Mouse (Mus musculus) left cerebral cortex, adult 2 months (tissue): ENCODE measurements around the gene Chn1. TPM values are rescaled to one million over a fixed set of nuclear protein-coding genes. Genes with fewer than 3 reads are reported as not detected.

ENCODE experiments used
- DNase-seq, 2 experiments: peaks; one replicate each; pipeline ENCODE4 v3.0.0; 2021 to 2022; ENCODE audit warnings: low spot score in 2 of 2, mixed read lengths in 1 of 2; ENCODE audit errors: extremely low spot score in 1 of 2
- H3K27ac ChIP-seq: fragments of 200-600 bp; 2 replicates; pipeline ENCODE4 v1.8.1; 2022
- H3K4me3 ChIP-seq: fragments of 200-600 bp; 2 replicates; pipeline ENCODE4 v1.8.1; 2022
- CTCF ChIP-seq: fragments of 200-600 bp; IDR thresholded peaks from 2 replicates; pipeline ENCODE4 v1.8.1; 2022; ENCODE audit warnings: antibody characterized with exemption, mild to moderate bottlenecking, moderate library complexity
- intact Hi-C: fragments of 180-260 bp; cut with DNase I; formaldehyde crosslinking; loops from one replicate; pipeline ENCODE4 v1.15.1; 2025
- total RNA-seq, 2 experiments: library from RNA; stranded (reverse); gene quantifications; 2 replicates each; pipeline ENCODE4 v1.2.3; 2021

Gene Chn1
- total RNA-seq, 2 experiments from 2014 or later = 1,492 to 1,637 TPM

DNA sequence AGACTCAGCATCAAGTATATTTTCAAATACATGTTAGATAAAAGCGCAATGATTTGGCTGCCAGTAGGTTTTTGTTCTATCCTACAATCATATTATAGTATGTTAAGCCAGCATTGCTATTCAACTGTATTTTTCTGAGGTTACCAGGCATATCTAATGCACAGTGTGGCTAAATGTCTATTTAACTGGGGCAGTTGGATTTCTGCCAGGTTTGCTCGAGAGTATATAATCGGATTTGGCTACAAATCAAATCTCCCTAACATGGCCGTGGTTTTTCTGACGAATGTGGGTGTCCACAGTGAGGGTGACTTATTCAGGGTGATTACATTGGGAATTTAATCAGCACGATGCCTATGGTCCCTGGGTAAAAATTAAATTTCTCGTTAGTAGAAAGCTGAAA lies 4.7 kb upstream of the Chn1 start:
- intact Hi-C loops = loop anchor here (5.0 to 10.0 kb wide), 2 partner anchors 113 to 215 kb away; partner anchors contain the start of gene Atf2
- H3K27ac ChIP-seq = no peak overlapping the region
- no peak for DNase-seq

DNA sequence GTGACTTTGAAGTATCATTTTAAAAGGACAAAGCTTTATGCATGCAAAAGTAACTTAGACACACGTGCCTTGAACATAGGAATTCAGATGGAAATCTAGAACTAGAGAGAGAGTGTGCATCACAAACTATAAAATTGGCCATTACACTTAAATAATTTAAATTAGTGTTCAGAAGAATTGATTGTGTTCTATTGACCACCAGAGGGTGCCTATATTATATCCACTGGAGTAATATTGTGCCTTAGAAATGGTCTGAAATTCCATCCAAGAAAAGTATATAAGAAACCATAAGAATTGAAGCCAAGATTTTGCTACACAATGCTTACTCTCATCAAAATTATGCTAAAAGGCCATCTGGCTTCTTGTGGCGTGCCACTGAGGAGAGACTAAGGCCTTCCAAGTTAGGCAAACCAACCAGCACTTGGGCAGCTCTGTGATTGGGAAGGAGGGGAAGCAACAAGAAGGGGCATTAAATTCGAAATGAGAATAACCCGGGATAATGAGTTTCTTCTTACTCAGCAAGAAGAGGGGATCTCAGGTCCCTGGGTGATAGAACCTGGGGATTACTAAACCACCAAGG lies 4.0 kb upstream of the Chn1 start:
- intact Hi-C loops = loop anchor here (5.0 to 10.0 kb wide), 2 partner anchors 113 to 216 kb away; partner anchors contain the start of gene Atf2
- peak; percentile 25; the same call in 1 of the 2 replicates for TF ChIP-seq CTCF

More for the DNA sequence above, 4.7 kb upstream of the Chn1 start:
- H3K4me3 ChIP-seq = no peak overlapping the region
- no peak for TF ChIP-seq CTCF

DNA sequence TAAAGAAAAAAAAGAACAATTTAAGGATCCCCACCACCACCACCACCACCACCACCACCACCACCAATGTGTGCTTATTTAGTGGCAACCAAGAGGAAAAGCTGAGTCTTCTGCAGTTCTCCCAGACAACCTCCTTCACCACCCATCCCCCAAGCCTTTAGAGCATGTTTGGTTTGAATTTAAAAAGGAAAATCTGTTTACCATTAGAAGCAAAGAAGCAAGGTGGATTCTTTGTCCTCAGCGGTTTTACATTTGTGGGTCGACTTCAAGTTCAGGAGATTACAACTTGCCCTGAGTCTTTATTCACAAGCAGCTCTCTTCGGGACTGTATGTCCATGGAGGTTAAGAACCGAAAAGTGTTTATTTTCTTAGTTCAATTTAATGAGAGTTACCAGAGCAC lies 1.8 kb upstream of the Chn1 start:
- intact Hi-C loops = loop anchor here (5.0 to 10.0 kb wide), 2 partner anchors 115 to 218 kb away; partner anchors contain the start of gene Atf2
- no peak for TF ChIP-seq CTCF
- Histone ChIP-seq H3K4me3 (no peak overlapping the region), H3K27ac (no peak overlapping the region)
- no peak for DNase-seq

More for the DNA sequence above, 4.0 kb upstream of the Chn1 start:
- DNase-seq = no peak
- no peak overlapping the region for H3K4me3 ChIP-seq
- H3K27ac ChIP-seq = no peak overlapping the region

DNA sequence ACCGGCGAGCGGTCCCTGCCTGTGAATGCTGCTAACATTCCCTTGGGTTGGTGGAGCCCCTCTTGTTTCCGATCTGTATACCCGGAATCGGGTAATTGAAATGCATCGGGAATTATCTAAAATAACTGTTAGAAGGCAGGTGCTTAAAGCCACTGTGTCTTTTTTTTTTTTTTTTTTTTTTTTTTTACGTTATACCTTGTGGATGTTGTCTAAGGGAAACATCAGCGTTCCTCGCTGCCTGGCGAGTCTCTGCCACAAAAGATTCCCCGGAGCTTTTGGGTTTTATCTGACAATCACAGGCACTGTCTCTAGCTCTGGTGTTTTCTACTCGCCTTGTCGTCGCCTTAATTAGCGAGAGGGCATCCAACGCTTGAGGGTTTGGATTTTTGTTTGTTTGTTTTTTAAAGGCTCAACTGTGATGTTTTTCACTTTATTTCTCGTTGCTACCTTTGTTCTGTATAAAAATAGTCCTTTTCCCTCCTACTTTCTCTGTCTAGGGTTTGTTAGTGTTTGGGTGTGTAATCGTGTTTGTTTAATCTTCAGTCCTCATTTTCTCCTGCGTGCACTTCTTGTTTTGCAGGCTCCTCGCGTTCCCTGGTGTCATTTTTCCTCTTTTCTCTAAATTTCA lies 651 bp upstream of the Chn1 start:
- intact Hi-C loops = loop anchor here (5.0 to 10.0 kb wide), 2 partner anchors 117 to 219 kb away; partner anchors contain the start of gene Atf2
- no peak for DNase-seq
- no peak for TF ChIP-seq CTCF
- Histone ChIP-seq H3K4me3 (peak overlapping the region; percentile 93), H3K27ac (peak overlapping the region; percentile 87)

DNA sequence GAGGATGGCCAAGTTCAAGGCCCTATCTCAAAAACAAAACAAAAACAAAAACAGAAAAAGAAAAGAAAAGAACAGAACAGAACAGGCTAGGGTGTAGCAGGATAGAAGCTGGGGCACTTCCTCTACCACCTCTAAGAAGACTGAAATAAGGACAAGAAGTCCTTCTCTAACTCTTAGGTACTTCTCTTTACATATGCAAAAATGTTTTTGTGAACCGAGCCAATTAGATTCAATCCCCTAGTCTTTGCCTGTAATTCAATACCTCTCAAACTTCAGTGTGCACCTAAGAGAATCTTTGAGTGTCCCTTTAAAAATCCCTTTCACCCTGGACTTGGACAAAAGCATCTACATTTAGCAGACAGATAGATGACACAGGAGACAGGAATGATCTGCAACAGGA lies 2.2 kb downstream of the Chn1 start:
- TF ChIP-seq CTCF = no peak
- no peak overlapping the region for H3K4me3 ChIP-seq
- intact Hi-C loops = loop anchor here (10.0 kb wide), 1 partner anchor 222 kb away; no protein-coding TSS in a partner anchor
- no peak for DNase-seq
- no peak overlapping the region for H3K27ac ChIP-seq

DNA sequence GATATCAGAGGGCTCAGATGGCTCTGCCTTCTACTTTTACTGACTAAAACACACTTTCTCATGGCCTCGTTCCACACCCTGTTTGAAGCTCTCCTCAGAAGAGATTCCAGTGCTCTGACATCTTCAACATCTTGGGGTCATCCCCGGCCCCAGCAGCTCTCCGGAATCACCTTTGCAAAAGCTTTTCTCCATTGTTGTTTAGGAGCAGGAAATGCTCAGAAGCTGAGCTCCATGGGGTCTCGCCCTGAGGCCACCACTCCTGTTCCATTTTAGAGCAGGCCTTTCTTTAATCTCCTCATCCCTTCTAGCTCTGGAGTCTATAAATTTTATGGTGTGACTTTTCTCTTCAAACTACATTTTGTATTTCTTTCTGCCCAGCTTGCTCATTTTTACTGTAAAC lies 6.5 kb downstream of the Chn1 start:
- Histone ChIP-seq H3K4me3 (no peak overlapping the region), H3K27ac (no peak overlapping the region)
- DNase-seq = no peak
- intact Hi-C loops = no loop called here
- no peak for TF ChIP-seq CTCF

DNA sequence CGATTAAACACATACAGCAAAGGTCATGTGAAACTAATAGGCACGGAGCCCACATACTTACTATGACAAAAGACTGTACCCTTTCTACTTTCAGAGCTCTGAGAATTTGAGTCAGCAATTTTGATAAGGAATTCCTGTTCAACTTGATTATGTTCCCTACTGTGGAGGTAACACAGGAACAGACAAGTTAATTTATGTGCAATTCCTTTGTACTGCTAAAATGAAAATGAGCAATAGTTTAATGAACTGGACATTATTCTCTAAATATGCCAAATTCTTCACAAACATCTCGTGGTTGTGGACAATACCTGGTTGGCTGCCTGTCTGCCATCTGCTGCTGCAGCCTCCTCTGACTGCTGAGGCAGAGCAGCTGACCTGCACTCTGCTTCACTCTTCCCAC lies 11.6 kb downstream of the Chn1 start:
- intact Hi-C loops = no loop called here
- H3K27ac ChIP-seq = no peak overlapping the region
- no peak for DNase-seq
- no peak overlapping the region for H3K4me3 ChIP-seq
- no peak for TF ChIP-seq CTCF

DNA sequence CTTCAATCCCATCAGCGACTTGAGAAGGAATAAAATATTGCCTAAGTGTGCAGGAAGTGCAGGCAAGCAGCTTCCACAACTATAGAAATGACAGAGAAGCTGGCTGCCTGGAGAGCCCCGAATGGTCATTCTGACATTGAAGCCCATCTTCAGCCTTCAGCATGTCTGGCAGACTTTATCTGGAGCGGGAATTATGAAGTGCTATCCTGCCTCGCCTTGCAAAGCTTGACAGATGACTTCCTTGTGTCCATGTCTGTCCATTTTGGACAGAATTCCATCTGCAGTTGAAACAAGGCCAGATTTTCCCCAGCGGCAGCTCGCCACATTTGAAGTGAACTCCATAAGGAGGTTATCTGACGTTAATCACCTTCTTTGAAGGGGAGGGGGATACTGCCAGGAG lies 15.2 kb downstream of the Chn1 start:
- TF ChIP-seq CTCF = no peak
- no peak for DNase-seq
- Histone ChIP-seq H3K4me3 (no peak overlapping the region), H3K27ac (no peak overlapping the region)
- intact Hi-C loops = no loop called here

DNA sequence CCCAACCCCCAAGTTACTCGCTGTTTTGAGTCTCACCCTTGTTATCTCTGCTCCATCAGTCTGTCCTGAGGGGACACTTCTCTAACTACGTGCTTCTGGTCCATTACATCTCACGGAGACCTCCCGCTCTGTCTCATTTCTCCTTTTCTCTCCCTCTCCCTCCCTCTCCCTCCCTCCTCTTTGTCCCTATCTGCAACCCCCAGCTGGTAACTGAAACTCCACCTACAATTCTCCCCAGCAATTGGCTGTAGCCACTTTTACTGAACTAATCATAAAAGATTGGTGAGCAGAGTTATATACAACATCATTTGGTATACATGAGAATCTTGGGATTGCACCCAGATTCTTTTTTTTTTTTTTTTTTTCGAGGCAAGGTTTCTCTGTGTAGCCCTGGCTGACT lies 16.1 kb downstream of the Chn1 start:
- no peak for TF ChIP-seq CTCF
- H3K4me3 ChIP-seq = no peak overlapping the region
- DNase-seq = no peak
- intact Hi-C loops = no loop called here
- no peak overlapping the region for H3K27ac ChIP-seq

DNA sequence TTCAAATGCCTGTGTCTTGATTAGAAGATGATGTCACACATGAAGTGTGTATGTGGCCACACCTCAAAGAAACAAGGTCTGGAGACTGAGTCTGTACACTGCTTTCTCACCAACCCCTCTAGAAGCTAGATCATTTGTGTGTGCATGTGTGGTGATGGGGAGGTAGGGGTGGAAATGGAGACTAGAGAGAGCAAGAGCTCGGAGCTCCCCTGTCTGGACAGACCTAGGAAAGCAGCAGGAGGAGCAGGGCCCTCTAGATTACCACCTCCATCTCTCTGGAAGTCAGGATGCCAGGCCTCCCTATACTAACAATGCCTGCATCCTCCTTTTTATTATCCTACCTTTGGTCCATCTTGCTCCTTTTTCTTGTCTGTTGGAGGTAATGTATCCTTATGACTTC lies 27.8 kb downstream of the Chn1 start:
- intact Hi-C loops = no loop called here
- Histone ChIP-seq H3K4me3 (no peak overlapping the region), H3K27ac (no peak overlapping the region)
- TF ChIP-seq CTCF = no peak; the same call in 1 of the 2 replicates
- no peak for DNase-seq

DNA sequence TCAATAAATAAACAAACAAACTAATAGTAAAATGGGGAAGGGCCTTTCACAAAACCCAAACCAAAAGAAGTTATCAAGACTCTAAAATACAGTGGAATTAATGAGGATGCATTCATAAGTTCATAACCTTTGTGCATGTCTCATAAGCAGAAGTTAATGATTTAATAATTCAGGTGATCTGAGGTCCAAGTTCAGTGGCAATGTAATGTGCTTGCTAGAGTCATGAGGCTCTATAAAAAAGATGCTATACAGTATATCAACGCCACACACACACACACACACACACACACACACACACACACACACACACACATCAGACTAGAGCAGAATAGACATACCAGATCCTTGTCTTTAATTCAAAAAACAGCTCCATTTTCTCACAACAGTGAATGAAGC lies 28.8 kb downstream of the Chn1 start:
- TF ChIP-seq CTCF = no peak
- Histone ChIP-seq H3K27ac (no peak overlapping the region), H3K4me3 (no peak overlapping the region)
- intact Hi-C loops = no loop called here
- DNase-seq = no peak

DNA sequence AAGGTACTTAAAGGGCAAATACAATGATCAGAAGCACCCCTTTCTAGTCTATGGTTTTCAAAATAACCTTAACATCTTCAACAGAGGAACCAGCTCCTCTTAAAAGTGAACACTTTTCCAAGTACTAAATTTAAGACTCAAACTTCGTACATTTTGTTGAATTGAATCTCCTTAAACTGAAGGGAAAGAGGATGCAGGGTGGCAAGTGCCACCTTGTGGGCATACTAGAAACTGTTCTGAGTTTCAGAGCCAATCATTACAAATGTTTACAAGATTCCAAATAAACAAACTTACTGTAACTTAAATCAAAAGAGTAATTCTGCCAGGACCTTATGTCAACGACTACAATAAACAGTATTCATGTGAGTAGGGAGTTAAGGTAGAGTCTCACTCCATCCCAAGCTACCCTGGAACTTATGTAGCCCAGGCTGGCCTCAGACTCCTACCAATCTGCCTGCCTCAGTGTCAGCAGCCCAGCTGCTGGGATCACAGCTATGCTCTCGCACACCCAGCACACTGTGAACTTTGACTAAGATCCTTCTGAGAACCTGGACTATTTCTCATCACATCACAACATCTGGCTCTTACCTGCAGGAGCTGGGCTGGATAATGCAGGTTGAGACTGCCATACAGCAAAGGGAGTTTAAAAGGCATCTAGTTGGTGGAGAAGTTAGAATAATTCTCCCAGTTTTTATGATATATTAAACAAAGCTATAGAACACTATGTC lies 29.3 kb downstream of the Chn1 start:
- intact Hi-C loops = no loop called here
- DNase-seq = no peak
- H3K27ac ChIP-seq = 0 out of 2 replicates have a peak overlapping the region, but pooled peaks have one; percentile 16
- peak; percentile 93 for TF ChIP-seq CTCF
- no peak overlapping the region for H3K4me3 ChIP-seq
